In the genomic region with DNA sequence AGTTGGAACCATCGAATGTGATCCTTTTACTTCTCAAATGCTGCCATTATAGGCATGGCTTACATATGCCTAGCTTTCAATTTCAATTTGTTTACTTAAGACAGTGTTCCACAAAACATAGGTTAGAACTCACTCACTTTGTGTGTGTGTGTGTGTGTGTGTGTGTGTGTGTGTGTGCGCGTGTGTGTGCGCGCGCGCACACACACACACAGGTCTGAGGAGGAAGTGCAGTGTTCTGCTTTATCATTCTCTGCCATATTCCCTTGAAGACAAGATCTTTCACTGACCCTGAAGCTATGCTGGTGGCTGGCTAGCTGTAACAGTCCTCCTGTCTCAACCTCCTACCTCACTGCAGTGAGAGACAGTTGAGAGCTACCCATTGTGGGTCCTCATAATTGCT, we compare ENCODE assay signal across 20 mouse cellular contexts. TPM values are rescaled to one million over a fixed set of nuclear protein-coding genes. Genes with fewer than 3 reads are reported as not detected.
A peak's percentile ranks its signal among the peaks of the same experiment; 100 is the strongest.
DNase-seq lines count a peak whose midpoint lies in the region; ATAC-seq lines count a peak whose summit lies in the region.
"Had no signal": no experiment of that assay in that cellular context is flagged by ENCODE, and none has a peak within 500 bp of the region (broad histone marks: within the 10 kb centered on the region; RNA-seq: fewer than 3 reads in every experiment).

No protein-coding gene starts in this region.

- H3K4me1 ChIP-seq in megakaryocyte, embryonic 14.5 days, result peaks cover 38% of the 10 kb centered on the region

- H3K36me3 ChIP-seq in megakaryocyte, embryonic 14.5 days (replicated peaks; ENCODE audit: low read length), result no peaks in the 10 kb centered on the region
- H3K36me3 ChIP-seq: forebrain, embryonic 12.5 days; heart, embryonic 12.5 days; midbrain, embryonic 13.5 days; stomach, embryonic 15.5 days had no signal

- ATAC-seq in erythroid progenitor cell, adult 5-6 weeks (replicated peaks; ENCODE audit: low FRiP score, poor library complexity, severe bottlenecking), result no peak
- no peak for ATAC-seq in cerebellum, adult (ENCODE audit: insufficient number of reproducible peaks, low FRiP score, low TSS enrichment)
- ATAC-seq: midbrain, embryonic 13.5 days had no signal

- peak overlapping the region; percentile 68 for H3K4me3 ChIP-seq in megakaryocyte, embryonic 14.5 days (replicated peaks)
- H3K4me3 ChIP-seq: forebrain, embryonic 12.5 days; heart, embryonic 12.5 days; midbrain, embryonic 13.5 days; stomach, embryonic 15.5 days had no signal

- no peaks in the 10 kb centered on the region for H3K27me3 ChIP-seq in megakaryocyte, embryonic 14.5 days (replicated peaks)
- H3K27me3 ChIP-seq: forebrain, embryonic 12.5 days; heart, embryonic 12.5 days; midbrain, embryonic 13.5 days; stomach, embryonic 15.5 days had no signal

- no peaks in the 10 kb centered on the region for H3K9me3 ChIP-seq in megakaryocyte, embryonic 14.5 days
- H3K9me3 ChIP-seq: forebrain, embryonic 12.5 days; heart, embryonic 12.5 days; midbrain, embryonic 13.5 days; stomach, embryonic 15.5 days had no signal

- DNase-seq in 416B (ENCODE audit: low read depth), result peak; percentile 63
- peak; percentile 74 for DNase-seq in A20 (ENCODE audit: low read depth, low spot score)
- DNase-seq in induced T-regulatory cell, adult 2 months (ENCODE audit: low read depth), result peak; percentile 54
- no peak for DNase-seq in urinary bladder, postnatal 14 days (ENCODE audit: low spot score)
- DNase-seq: adrenal gland, postnatal 36 days; cerebellum, adult 9-10 months; layer of hippocampus, postnatal 36 days; retina, postnatal 1 day; thymus, postnatal 14 days had no signal

RNA-seq across cellular contexts. Expression of a gene that starts 4.4 kb away (rescaled TPM):
- polyA plus RNA-seq in megakaryocyte, embryonic 14.5 days (2012; ENCODE audit: insufficient read depth, low replicate concordance), result 1.7 and 3.2 TPM in 2 replicates
- total RNA-seq in erythroid progenitor cell, adult 5-6 weeks (2015; ENCODE audit: low replicate concordance), result 71.3 and 80.4 TPM in 2 replicates
- total RNA-seq in erythroid progenitor cell, adult 5-6 weeks (2017; ENCODE audit: low replicate concordance), result 32.7 and 37.5 TPM in 2 replicates

RNA-seq across cellular contexts. Expression of a gene that starts 51.4 kb away (rescaled TPM):
- polyA plus RNA-seq in megakaryocyte, embryonic 14.5 days (2012; ENCODE audit: insufficient read depth, low replicate concordance), result 3.7 and 10.4 TPM in 2 replicates
- total RNA-seq in erythroid progenitor cell, adult 5-6 weeks (2015; ENCODE audit: low replicate concordance), result 1.8 and 4.6 TPM in 2 replicates
- 3.2 and 5.0 TPM in 2 replicates for total RNA-seq in erythroid progenitor cell, adult 5-6 weeks (2017; ENCODE audit: low replicate concordance)

RNA-seq across cellular contexts. Expression of a gene that starts 57.3 kb away (rescaled TPM):
- not detected in 2 replicates for polyA plus RNA-seq in megakaryocyte, embryonic 14.5 days (2012; ENCODE audit: insufficient read depth, low replicate concordance)
- total RNA-seq in erythroid progenitor cell, adult 5-6 weeks (2015; ENCODE audit: low replicate concordance), result not detected in 2 replicates
- not detected in 2 replicates for total RNA-seq in erythroid progenitor cell, adult 5-6 weeks (2017; ENCODE audit: low replicate concordance)
- total RNA-seq: heart, postnatal 25 days; liver, adult 2 months had no signal
- polyA plus RNA-seq: embryonic facial prominence, embryonic 14.5 days; forebrain, embryonic 12.5 days; gonadal fat pad, adult 2 months; heart, embryonic 12.5 days; liver, adult 2 months; midbrain, embryonic 13.5 days; stomach, embryonic 15.5 days had no signal
